Mouse (Mus musculus): ENCODE results near the gene Mtus2.

GRCm38 (mm10) chr5:148052846-148053608 lies 95.9 kb downstream of the Mtus2 start:
- TF ChIP-seq CTCF (IDR thresholded peaks at IDR 0.05) (no peak), EP300 (IDR thresholded peaks at IDR 0.05) (no peak)
